Mouse (Mus musculus) erythroblast, embryonic 14.5 days (primary cell): Measurements from ENCODE around the gene Pik3r5. TPM values are rescaled to one million over a fixed set of nuclear protein-coding genes. Genes with fewer than 3 reads are reported as not detected.

Source experiments
- H3K27me3 ChIP-seq: 2 replicates; pipeline ENCODE4 v1.6.1; 2012; ENCODE audit warnings: inconsistent platforms; ENCODE audit not compliant: control insufficient read depth
- H3K36me3 ChIP-seq: 2 replicates; pipeline ENCODE4 v1.6.1; 2012; ENCODE audit warnings: mild to moderate bottlenecking, inconsistent platforms; ENCODE audit not compliant: control insufficient read depth
- H3K4me1 ChIP-seq: 2 replicates; pipeline ENCODE4 v1.6.1; 2012; ENCODE audit warnings: inconsistent platforms; ENCODE audit not compliant: control insufficient read depth
- H3K4me3 ChIP-seq: replicated peaks from 2 replicates; pipeline ENCODE3; 2012; ENCODE audit warnings: moderate library complexity, mild to moderate bottlenecking, inconsistent platforms
- H3K9me3 ChIP-seq: 2 replicates; pipeline ENCODE4 v1.6.1; 2012; ENCODE audit warnings: low read length, inconsistent platforms, mixed read lengths; ENCODE audit not compliant: control insufficient read depth
- GATA1 ChIP-seq: IDR thresholded peaks from 2 replicates; pipeline ENCODE4 v1.6.1; 2012; ENCODE audit warnings: low read length, inconsistent platforms, mixed read lengths
- TAL1 ChIP-seq: IDR thresholded peaks from 3 replicates; pipeline ENCODE4 v1.6.1; 2012; ENCODE audit warnings: low read length, inconsistent platforms, mixed read lengths
- polyA plus RNA-seq: library from polyadenylated mRNA; stranded (reverse); fragments of >175 nt; gene quantifications from 2 replicates; pipeline ENCODE4 v1.2.3, GENCODE M21; 2012

Gene Pik3r5
- polyA plus RNA-seq, 1 experiment, result 0.04 TPM

DNA sequence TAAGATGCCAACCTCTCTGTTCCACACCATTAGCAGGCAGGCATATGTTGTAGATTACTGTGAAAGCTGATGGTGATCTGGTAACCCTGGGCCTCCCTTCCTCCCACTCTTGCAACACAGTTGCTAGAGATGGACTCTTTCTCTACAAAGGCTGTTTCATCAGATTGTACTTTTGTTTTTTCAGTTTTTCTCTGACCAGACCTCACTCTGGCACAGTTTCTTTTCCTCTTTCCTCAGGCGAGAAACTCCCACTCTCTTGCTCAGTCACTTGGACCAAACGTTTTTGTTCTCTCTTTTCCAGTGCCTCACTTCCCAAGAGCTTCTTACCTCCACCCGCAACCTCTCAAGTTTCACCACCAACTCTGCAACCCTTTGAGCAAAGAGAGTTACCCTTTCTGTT, 82.0 kb downstream of the Pik3r5 start:
- no peaks in the 10 kb centered on the region for H3K36me3 ChIP-seq
- H3K4me1 ChIP-seq, result no peaks in the 10 kb centered on the region
- TF ChIP-seq TAL1, result no peak
- TF ChIP-seq GATA1, result no peak
- no peak overlapping the region for H3K4me3 ChIP-seq
- no peaks in the 10 kb centered on the region for H3K9me3 ChIP-seq
- no peaks in the 10 kb centered on the region for H3K27me3 ChIP-seq

DNA sequence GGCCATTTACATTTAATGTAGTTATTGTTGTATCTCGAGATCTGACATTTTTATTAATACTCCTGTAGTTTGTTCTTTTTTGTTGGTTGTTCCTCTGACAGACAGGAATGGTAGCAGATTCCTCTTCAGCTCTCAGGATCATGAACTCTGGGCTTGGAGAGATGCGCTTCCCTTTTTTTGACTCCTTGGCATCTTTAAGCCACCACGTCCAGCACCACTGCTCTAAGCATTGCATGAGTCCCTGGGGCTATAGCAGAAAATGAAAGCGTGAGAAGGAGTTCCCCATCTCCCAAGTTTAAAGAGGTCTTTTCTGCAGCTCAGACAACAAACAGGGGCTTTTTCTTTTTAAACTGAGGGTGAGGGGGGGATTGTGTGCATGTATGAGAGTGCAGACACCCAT, 87.4 kb downstream of the Pik3r5 start:
- Histone ChIP-seq H3K36me3 (no peaks in the 10 kb centered on the region), H3K4me1 (no peaks in the 10 kb centered on the region), H3K4me3 (no peak overlapping the region), H3K9me3 (no peaks in the 10 kb centered on the region), H3K27me3 (no peaks in the 10 kb centered on the region)
- TF ChIP-seq GATA1 (no peak), TAL1 (no peak)

DNA sequence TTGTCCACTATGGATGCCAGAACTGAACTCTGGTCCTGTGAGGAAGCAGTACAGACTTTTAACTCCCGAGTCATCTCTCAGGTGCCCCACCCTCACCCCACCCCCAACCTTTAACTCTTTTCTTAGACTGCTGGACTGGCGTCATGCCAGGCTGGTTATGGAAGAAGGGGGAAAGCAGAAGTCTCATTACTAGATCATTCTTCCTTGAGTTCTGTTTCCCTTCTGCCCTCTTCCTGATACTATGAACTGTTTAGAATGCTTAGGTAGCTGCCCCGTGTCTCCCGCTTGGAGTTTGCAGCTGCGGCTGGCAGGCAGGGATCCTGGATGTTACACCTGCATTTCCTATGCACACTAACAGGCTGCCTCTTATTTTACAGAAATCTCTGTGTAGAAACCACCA, 87.9 kb downstream of the Pik3r5 start:
- H3K4me1 ChIP-seq, result no peaks in the 10 kb centered on the region
- no peaks in the 10 kb centered on the region for H3K9me3 ChIP-seq
- TF ChIP-seq TAL1, result no peak
- TF ChIP-seq GATA1, result no peak
- H3K4me3 ChIP-seq, result no peak overlapping the region
- H3K36me3 ChIP-seq, result no peaks in the 10 kb centered on the region
- no peaks in the 10 kb centered on the region for H3K27me3 ChIP-seq

DNA sequence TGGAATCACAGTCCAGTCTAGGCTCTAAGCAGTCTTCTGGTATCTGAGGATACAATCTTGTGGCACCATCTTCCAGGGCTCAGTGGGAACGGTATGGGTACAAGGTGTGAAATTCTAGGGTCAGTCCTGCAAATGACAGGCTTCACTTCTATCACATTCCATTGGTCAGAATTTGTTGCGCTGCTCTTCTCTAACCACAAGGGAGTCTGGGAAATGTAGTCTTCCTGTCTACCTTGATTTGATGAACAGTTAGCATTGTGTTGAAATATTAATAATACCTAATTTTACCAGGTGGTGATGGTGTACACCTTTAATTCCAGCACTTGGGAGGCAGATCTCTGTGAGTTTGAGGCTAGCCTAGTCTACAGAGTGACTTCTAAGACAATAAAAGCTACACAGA, 88.5 kb downstream of the Pik3r5 start:
- Histone ChIP-seq H3K36me3 (no peaks in the 10 kb centered on the region), H3K4me3 (no peak overlapping the region), H3K9me3 (no peaks in the 10 kb centered on the region), H3K27me3 (no peaks in the 10 kb centered on the region), H3K4me1 (no peaks in the 10 kb centered on the region)
- TF ChIP-seq GATA1 (no peak), TAL1 (no peak)

DNA sequence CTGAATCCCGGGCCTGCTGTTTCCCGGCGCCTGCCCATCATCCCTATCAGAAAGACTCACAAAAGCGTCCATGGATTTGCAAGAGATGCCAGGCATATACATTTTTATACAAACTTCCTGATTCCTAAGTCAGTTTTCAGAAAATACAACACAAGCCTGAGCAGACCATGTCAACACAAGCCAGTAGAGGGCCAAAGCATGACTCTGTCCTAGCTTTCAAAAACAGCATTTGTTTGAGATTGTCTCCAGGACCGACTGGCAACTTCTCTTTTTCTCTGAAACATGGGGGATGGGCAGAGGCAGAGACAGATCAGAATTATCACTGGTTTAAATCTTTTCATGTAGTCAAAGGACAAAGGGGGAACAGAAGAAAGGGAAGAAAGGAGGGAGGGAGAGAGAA, 89.4 kb downstream of the Pik3r5 start:
- no peaks in the 10 kb centered on the region for H3K27me3 ChIP-seq
- H3K4me3 ChIP-seq, result no peak overlapping the region
- H3K36me3 ChIP-seq, result no peaks in the 10 kb centered on the region
- H3K4me1 ChIP-seq, result no peaks in the 10 kb centered on the region
- H3K9me3 ChIP-seq, result no peaks in the 10 kb centered on the region
- no peak for TF ChIP-seq GATA1
- TF ChIP-seq TAL1, result no peak

DNA sequence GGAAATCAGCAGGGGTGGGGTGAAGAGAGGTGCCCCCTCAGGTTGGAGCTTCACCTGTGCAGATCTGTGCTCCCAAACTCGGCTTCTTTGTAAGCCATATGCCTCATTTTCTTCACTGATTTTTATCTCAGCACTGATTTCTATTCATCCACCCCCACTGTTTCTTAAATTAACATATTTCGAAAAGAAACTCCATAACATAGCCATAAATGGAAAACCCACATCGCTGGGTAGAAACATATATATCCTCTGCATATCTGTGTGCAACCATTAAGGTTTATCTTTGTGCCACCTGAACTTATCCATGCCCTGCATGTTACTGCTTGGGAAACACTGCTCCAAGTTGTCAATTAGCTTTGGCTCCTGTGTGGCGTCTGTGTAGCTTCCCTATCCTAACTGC, 94.5 kb downstream of the Pik3r5 start:
- H3K36me3 ChIP-seq, result no peaks in the 10 kb centered on the region
- H3K27me3 ChIP-seq, result no peaks in the 10 kb centered on the region
- no peaks in the 10 kb centered on the region for H3K4me1 ChIP-seq
- H3K4me3 ChIP-seq, result no peak overlapping the region
- H3K9me3 ChIP-seq, result no peaks in the 10 kb centered on the region
- TF ChIP-seq TAL1, result no peak
- TF ChIP-seq GATA1, result no peak

DNA sequence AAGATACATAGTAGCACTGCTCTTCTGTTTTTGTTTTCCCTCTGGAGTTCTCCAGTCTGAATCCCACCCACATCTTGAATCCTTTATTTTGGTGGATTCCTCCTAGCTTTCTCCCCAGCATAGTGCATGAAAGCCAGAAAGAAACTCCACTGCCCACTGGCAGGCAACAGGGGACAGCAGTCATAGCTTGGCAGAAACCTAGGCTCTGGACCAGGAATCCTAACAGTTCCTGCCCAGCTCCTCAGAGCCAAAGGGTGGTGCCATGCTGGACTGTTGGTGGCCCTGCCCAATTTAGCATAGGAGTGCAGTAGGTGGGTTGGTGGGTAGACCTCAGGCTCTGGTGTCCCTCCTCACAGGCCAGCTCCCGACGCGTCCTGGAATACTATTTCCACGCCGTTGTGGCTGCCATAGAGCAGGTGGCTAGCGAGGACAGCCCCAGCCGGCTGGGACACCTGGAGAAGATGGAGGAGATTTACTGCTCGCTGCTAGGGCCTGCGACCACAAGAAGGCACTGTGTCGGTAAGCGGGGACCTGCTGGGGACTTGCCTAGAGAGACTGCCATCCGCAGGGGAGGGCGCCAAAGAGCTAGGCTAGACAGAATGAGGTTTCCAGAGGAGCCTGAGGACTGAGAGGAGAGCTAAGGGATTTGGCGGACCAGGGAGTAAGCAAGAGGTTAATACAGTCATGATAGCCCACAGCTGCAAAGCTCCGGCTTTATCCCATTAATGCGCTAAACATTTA, 99.3 kb downstream of the Pik3r5 start:
- Histone ChIP-seq H3K4me3 (no peak overlapping the region), H3K9me3 (no peaks in the 10 kb centered on the region), H3K27me3 (no peaks in the 10 kb centered on the region), H3K36me3 (no peaks in the 10 kb centered on the region), H3K4me1 (no peaks in the 10 kb centered on the region)
- TF ChIP-seq TAL1, result no peak
- TF ChIP-seq GATA1, result no peak

DNA sequence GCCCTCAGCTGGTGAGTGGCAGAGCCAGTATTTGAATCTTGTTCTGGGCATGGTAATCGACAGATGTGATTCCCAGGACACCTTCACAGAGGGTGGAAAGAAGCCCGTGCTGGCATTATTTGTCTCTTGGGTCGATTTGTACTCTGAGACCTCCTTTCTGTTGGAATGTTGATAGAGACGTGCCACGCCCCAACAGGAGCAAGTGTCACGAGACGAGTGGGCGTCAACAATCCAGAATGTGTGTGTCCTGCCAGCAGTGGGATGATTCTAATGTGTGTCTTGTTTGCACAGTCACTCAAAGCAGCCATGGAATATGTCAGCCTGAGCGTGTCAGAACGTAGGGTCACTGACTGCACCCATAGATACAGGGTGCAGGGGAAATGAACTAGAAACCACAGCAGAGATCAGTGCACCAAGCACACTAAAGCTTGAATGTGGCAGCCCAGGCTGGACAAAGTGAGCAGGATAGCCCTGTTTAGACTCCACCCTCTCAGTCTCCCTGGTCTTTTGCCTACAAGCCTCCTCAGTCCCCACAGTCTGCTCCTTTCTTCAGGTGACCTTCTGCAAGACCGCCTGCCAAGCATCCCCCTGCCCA, 100.1 kb downstream of the Pik3r5 start:
- Histone ChIP-seq H3K27me3 (no peaks in the 10 kb centered on the region), H3K4me3 (no peak overlapping the region), H3K4me1 (no peaks in the 10 kb centered on the region), H3K9me3 (no peaks in the 10 kb centered on the region), H3K36me3 (no peaks in the 10 kb centered on the region)
- TF ChIP-seq TAL1 (no peak), GATA1 (no peak)

DNA sequence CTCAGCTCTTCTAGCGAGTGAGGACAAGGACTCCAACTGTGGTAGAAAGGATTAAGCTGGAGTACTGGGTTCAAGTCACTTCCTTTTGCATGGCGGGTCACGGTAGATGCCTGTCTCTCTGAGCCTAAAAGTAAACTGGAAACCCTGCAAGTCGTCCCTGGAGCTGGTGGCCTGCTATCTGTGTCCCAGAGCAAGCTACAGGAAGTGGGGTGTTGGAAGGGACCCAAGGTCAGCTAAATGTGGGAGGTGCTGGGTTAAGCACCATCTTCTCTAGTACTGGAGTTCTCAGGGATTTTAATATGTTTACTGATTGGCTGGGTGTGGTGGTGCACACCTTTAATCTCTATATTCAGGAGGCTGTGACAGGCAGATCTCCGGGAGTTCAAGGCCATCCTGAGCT, 100.9 kb downstream of the Pik3r5 start:
- Histone ChIP-seq H3K27me3 (no peaks in the 10 kb centered on the region), H3K4me3 (no peak overlapping the region), H3K9me3 (no peaks in the 10 kb centered on the region), H3K4me1 (no peaks in the 10 kb centered on the region), H3K36me3 (no peaks in the 10 kb centered on the region)
- TF ChIP-seq TAL1, result no peak
- TF ChIP-seq GATA1, result no peak

DNA sequence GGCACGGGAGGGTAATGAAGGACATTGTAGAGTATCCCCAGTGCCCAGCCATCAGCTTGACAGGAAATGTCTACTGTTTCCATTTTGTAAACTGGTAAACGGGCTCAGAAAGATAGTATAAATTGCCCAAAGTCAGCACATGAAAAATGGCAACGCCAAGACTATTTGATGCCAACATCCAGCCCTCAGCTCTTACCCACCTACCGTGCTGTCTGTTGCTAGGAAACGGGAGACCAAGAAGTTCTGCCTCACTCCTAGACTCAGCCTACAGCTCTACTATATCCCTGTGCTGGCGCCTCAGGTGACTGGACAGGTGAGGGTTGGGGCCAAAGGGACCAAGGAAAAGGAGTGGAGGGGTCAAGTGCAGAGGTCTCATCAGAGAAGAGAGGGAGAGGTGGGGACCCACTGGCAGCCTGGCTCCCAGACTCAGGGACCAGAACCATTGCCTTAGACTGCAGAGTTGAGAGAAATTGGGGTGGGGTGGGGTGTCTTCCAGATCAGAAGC, 102.1 kb downstream of the Pik3r5 start:
- no peaks in the 10 kb centered on the region for H3K9me3 ChIP-seq
- no peaks in the 10 kb centered on the region for H3K27me3 ChIP-seq
- H3K4me1 ChIP-seq, result no peaks in the 10 kb centered on the region
- no peak overlapping the region for H3K4me3 ChIP-seq
- H3K36me3 ChIP-seq, result no peaks in the 10 kb centered on the region
- no peak for TF ChIP-seq GATA1
- no peak for TF ChIP-seq TAL1
